Mouse (Mus musculus) limb, embryonic 12.5 days (tissue): Measurements from ENCODE around the gene Tmprss12. TPM values are rescaled to one million over a fixed set of nuclear protein-coding genes. Genes with fewer than 3 reads are reported as not detected.
"Not testable (repeated sequence)": the region's sequence is repeated elsewhere in the genome, so short reads cannot be mapped to it uniquely, and the experiment has no call there.

ENCODE experiments used
- ATAC-seq: fragments of 200-750 bp; cut with Nextera tagmentation; 2 replicates; pipeline ENCODE4 v1.8.0; 2017; ENCODE audit warnings: low read depth, moderate TSS enrichment; ENCODE audit not compliant: insufficient number of reproducible peaks, insufficient read depth, low FRiP score, low TSS enrichment
- H3K27ac ChIP-seq: fragments of 300-500 bp; sonication (generic); 2 replicates; pipeline ENCODE4 v1.5.1; 2016; ENCODE audit warnings: mild to moderate bottlenecking, moderate library complexity
- H3K27me3 ChIP-seq: fragments of 300-500 bp; sonication (generic); 2 replicates; pipeline ENCODE4 v1.6.1; 2016; ENCODE audit warnings: mild to moderate bottlenecking, moderate library complexity
- H3K36me3 ChIP-seq: fragments of 300-500 bp; sonication (generic); 2 replicates; pipeline ENCODE4 v1.6.1; 2016; ENCODE audit warnings: mild to moderate bottlenecking, moderate library complexity
- H3K4me1 ChIP-seq: fragments of 300-500 bp; sonication (generic); replicated peaks from 2 replicates; pipeline ENCODE4 v1.6.1; 2016
- H3K4me2 ChIP-seq: fragments of 300-500 bp; sonication (generic); 2 replicates; pipeline ENCODE4 v1.6.1; 2016; ENCODE audit warnings: mild to moderate bottlenecking, moderate library complexity
- H3K4me3 ChIP-seq: fragments of 300-500 bp; sonication (generic); replicated peaks from 2 replicates; pipeline ENCODE4 v1.5.1; 2016; ENCODE audit warnings: mild to moderate bottlenecking
- H3K9ac ChIP-seq: fragments of 300-500 bp; sonication (generic); replicated peaks from 2 replicates; pipeline ENCODE4 v1.6.1; 2016; ENCODE audit warnings: mild to moderate bottlenecking, moderate library complexity
- H3K9me3 ChIP-seq: fragments of 300-500 bp; sonication (generic); 2 replicates; pipeline ENCODE4 v1.6.1; 2016; ENCODE audit warnings: mild to moderate bottlenecking, moderate library complexity
- WGBS: fragments of 180-500 bp; shearing (Covaris S2); methylation state at CpG from one replicate; pipeline ENCODE4 v1.1.7; 2016; 5-methylcytosine and 5-hydroxymethylcytosine counted together
- polyA plus RNA-seq: library from polyadenylated mRNA; unstranded; fragments of >200 nt; fragmentation: Nextera tagmentation; extraction: Ambion mirVana; gene quantifications from 2 replicates; pipeline ENCODE4 v1.2.1, GENCODE M21; 2016

Tmprss12 gene
- polyA plus RNA-seq, 1 experiment from 2014 or later: not detected

DNA sequence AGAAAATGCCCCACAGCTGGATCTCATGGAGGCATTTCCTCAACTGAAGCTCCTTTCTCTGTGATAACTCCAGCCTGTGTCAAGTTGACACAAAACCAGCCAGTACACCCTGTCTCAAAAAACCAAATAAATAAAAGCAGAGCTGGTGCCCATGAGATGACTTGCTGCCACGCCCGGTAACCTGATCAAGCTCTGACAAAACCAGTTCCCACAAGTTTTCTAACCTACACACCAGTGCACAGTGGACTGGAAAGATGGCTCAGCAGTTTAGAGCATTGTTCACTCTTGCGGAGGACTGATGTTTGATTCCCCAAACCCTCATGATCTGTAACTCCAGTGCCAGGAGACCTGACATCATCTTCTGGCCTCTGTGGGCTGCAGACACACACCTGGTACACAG is 44.6 kb downstream of the Tmprss12 start:
- Histone ChIP-seq H3K4me3 (no peak overlapping the region), H3K4me1 (0 out of 2 replicates have a peak, but pooled peaks cover 2% of the 10 kb centered on the region), H3K27ac (no peak overlapping the region), H3K36me3 (no peaks in the 10 kb centered on the region), H3K9ac (no peak overlapping the region), H3K9me3 (no peaks in the 10 kb centered on the region), H3K27me3 (no peaks in the 10 kb centered on the region), H3K4me2 (no peak overlapping the region)
- 91% methylated on average over 3 of the region's 3 CpGs for WGBS
- ATAC-seq: no peak

DNA sequence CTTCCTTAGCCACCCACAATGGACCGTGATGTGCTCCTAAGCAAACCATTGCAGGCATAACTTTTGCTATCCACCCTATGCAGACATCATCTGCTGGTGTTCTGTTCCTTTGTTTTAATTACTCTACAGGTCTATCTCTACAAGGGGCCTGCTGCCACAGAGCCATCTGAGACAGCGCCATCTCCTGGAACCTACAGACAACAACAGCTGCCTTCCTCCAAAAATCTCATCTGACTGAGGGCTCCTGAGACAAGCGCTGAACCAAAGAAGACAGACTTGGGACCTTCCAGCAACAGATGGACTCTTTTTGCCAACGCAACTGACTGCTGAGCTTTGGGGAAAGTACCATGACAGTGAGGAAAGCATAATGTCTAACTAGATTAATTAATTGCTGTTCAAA is 47.5 kb downstream of the Tmprss12 start:
- not testable (repeated sequence) for H3K27me3 ChIP-seq, H3K36me3 ChIP-seq, H3K4me1 ChIP-seq, H3K9me3 ChIP-seq, H3K4me3 ChIP-seq, H3K9ac ChIP-seq, H3K27ac ChIP-seq, ATAC-seq, H3K4me2 ChIP-seq
- 68% methylated on average over 4 of the region's 4 CpGs for WGBS

GRCm38 (mm10) chr15:100329336-100329735 is 48.7 kb downstream of the Tmprss12 start:
- H3K27ac ChIP-seq, H3K36me3 ChIP-seq, H3K9ac ChIP-seq, H3K4me1 ChIP-seq, ATAC-seq, H3K4me2 ChIP-seq, H3K4me3 ChIP-seq, H3K9me3 ChIP-seq, H3K27me3 ChIP-seq: not testable (repeated sequence)
- 12% methylated on average over 10 of the region's 10 CpGs for WGBS

GRCm38 (mm10) chr15:100330739-100331138 is 50.1 kb downstream of the Tmprss12 start:
- Histone ChIP-seq H3K4me1 (0 out of 2 replicates have a peak, but pooled peaks cover 3% of the 10 kb centered on the region), H3K4me2 (no peak overlapping the region), H3K36me3 (no peaks in the 10 kb centered on the region), H3K9me3 (no peaks in the 10 kb centered on the region), H3K27ac (no peak overlapping the region), H3K4me3 (no peak overlapping the region), H3K9ac (no peak overlapping the region), H3K27me3 (no peaks in the 10 kb centered on the region)
- WGBS: 35% methylated on average over 7 of the region's 7 CpGs
- ATAC-seq: no peak

- not testable (repeated sequence) for H3K36me3 ChIP-seq, H3K27me3 ChIP-seq, H3K4me2 ChIP-seq, H3K9ac ChIP-seq, ATAC-seq, H3K4me1 ChIP-seq, H3K27ac ChIP-seq, H3K9me3 ChIP-seq, H3K4me3 ChIP-seq
- WGBS: 68% methylated on average over 3 of the region's 10 CpGs
Observed at GRCm38 (mm10) chr15:100332077-100332961, 51.7 kb downstream of the Tmprss12 start.

GRCm38 (mm10) chr15:100334629-100335028 is 54.0 kb downstream of the Tmprss12 start, which contains the start of gene Mettl7a3:
Gene Mettl7a3, plus strand, starts transcription at chr15:100334929.
- Histone ChIP-seq H3K36me3 (no peaks in the 10 kb centered on the region), H3K9me3 (no peaks in the 10 kb centered on the region), H3K9ac (no peak within 1 kb of the TSS), H3K4me2 (no peak within 1 kb of the TSS), H3K4me3 (no peak within 1 kb of the TSS), H3K4me1 (0 out of 2 replicates have a peak, but pooled peaks cover 3% of the 10 kb centered on the region), H3K27me3 (no peaks in the 10 kb centered on the region), H3K27ac (no peak within 1 kb of the TSS)
- ATAC-seq: no peak
- WGBS: 60% methylated on average over 10 of the region's 10 CpGs

DNA sequence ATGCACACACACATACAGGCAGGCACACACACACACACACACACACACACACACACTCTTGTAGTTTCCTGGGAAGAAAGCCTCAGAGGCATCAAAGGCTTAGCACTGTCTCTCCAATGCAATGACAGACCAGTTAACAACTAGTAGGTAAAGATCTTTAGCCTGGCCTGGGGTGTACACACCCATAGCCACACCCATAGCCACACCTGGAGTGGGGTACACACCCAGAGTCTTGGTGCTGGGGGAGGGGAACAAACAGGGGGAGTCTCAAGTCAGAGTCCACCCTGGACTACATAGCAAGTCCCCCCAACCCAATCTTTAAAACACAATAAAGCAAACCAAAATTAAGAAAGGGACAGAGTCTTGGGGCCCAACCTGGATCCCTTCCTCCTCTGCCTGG is 56.7 kb downstream of the Tmprss12 start:
- not testable (repeated sequence) for H3K4me1 ChIP-seq, H3K4me3 ChIP-seq, H3K36me3 ChIP-seq, H3K4me2 ChIP-seq, H3K9me3 ChIP-seq, ATAC-seq, H3K27ac ChIP-seq, H3K27me3 ChIP-seq, H3K9ac ChIP-seq

- H3K4me2 ChIP-seq: not testable (repeated sequence)
- WGBS: 42% methylated on average over 10 of the region's 10 CpGs
Observed at GRCm38 (mm10) chr15:100337847-100338246, 57.2 kb downstream of the Tmprss12 start.

GRCm38 (mm10) chr15:100341314-100341980 is 60.8 kb downstream of the Tmprss12 start:
- not testable (repeated sequence) for ATAC-seq, H3K9ac ChIP-seq, H3K4me3 ChIP-seq, H3K27me3 ChIP-seq, H3K4me1 ChIP-seq, H3K4me2 ChIP-seq, H3K36me3 ChIP-seq, H3K27ac ChIP-seq
- peaks cover 11% of the 10 kb centered on the region for H3K9me3 ChIP-seq
- WGBS: 74% methylated on average over 4 of the region's 5 CpGs

More at GRCm38 (mm10) chr15:100337847-100338246, 57.2 kb downstream of the Tmprss12 start:
- H3K9me3 ChIP-seq, ATAC-seq, H3K27ac ChIP-seq, H3K27me3 ChIP-seq, H3K36me3 ChIP-seq, H3K9ac ChIP-seq, H3K4me1 ChIP-seq, H3K4me3 ChIP-seq: not testable (repeated sequence)
